Mouse (Mus musculus) spleen, adult 12 weeks (tissue): ENCODE measurements around the gene Erc1.

Experiments
- DNase-seq: peaks from one replicate; pipeline ENCODE4 v3.0.0; 2022; ENCODE audit warnings: low spot score

Erc1 gene

DNA sequence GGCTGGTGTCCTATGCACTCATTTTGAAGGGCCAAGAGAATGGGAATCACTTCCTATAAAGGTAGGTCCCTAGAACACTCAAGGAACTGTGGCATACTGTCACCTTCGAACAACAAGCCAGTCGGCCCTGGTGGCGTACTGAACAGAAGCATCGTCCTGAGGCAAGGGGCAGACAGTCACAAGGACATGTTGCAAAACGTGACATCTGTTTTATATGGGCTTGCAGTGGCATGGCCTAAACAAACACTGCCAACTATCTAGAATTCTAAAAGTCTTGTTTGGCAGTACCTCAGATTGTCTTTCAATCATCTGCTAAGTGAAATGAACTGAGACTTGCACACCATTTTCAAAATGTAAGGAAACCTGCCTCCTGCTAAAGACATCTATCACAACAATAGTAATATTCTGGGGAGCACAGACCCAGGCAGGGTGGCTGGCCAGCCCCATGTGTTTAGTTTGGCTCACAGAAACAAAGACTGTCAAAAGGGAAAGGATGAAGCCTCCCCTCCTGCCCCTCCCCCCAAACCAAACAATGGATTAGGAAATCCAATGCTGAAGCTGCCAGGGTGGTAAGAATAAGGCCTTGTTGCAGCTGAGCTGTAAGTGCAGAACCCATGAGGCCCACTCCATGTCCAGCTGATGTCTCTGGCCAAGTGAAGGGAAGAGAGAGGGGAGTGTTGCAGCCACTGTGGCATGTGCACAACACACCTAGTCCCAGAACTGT lies 262.2 kb downstream of the Erc1 start:
- DNase-seq = no peak

DNA sequence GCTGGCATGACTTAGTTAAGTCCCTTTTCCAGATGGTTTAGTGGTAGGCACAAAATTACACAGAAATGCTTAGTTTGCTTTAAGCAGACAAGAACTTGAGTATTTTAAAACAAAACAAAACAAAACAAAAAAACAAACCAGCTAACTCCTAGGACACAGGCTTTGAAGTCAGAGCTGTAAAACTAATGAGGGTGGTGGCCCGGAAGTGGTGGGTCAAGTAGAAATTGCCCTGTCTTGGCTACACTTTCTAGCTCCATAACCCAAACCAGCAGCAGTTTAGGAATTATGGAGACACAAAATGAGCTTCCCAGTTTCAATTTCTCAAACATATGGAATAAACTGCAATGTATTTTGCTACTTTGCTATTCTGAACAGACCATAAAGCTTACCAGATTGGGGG lies 263.9 kb downstream of the Erc1 start:
- DNase-seq = no peak

DNA sequence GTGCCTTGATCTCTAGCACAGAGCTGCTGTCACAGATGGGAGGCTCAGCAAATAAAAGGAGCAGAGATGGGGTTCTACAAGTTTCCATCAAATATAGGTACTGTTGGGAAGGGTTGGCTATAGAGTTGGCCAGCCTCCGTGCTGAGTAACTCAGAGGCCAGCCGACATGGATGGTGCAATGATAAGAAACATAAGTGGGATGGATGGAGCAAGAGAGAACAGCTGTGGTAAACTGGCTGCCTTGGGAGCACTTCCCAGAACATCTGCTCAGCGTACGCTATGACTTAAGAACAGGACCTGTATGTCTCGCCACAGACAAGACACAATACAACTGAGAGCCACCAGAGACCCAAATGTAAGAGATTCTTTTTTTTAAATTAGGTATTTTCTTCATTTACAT lies 264.8 kb downstream of the Erc1 start:
- no peak for DNase-seq

DNA sequence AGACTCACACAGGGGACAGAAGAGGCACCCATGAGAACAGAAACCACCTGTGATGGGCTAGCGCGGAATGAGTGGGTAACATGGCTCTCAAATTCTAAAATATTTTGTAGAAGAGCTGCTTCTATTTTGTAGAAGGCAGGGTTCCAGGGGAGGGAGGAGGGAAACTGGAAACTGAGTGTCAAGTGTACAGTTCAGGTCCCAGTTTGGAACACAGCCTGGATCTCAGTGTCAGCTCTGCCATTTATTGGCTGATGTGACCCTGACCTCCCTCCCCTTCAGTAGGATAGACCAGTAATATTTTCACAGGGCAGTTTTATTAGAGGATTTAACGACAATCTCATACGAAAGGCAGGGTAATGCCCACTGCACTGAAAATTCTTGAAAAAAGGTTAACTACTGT lies 271.3 kb downstream of the Erc1 start:
- no peak for DNase-seq

DNA sequence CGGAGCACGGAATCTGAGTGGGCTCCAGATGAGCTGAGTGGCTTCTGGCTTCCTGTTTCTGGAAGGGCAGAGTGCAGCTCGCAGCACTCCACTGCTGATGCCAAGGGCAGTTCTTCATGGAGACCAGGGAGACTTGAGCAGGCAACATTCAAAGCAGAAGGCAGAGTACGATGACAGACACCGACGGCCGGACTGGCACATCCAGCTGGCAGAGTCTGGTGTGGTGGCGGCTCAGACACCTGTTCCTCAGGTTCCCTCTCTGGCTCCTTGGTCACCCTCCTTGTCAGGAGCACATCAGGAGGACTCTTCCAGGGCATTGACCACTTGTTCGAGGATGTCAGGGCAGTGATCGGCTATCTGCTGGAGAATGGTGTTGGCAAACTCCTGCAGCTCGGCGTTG lies 272.6 kb downstream of the Erc1 start:
- no peak for DNase-seq

DNA sequence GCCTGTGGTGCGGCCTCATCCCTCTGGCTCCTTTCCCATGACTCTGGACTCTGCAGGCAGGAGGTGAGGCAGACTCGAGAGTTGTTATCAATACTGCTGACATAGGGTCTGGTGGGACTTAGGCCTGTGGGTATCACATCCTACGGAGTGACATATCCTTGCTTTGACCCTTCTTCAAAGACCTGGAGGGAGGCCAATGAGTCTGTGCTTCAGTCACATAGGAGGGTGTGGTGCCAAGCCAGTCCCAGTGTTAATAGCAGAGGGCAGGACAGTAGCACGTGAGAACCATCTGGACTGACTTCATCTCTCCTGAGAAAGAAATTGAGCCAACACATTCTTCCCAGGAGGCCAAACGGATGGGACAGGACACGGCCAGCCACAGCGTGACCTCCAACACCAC lies 275.7 kb downstream of the Erc1 start:
- no peak for DNase-seq

DNA sequence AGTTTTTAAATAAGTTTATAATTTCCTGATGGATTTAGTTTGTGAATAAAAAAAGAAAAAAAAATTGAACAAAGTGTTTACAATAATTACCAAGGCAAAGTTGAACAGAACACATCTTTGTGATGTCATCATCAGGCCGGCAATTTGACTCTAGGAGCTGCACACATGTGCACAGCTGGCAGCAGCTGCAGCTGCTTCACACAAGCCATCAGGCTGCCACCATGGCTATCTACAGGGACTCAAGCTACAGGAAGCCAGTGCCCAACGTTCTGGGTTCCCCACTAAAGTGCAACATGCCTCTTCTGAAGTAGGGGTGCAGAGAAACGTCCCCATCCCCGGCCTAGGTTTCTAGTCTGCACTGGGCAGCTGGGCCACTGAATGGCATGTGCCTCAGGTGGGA lies 277.2 kb downstream of the Erc1 start:
- no peak for DNase-seq

DNA sequence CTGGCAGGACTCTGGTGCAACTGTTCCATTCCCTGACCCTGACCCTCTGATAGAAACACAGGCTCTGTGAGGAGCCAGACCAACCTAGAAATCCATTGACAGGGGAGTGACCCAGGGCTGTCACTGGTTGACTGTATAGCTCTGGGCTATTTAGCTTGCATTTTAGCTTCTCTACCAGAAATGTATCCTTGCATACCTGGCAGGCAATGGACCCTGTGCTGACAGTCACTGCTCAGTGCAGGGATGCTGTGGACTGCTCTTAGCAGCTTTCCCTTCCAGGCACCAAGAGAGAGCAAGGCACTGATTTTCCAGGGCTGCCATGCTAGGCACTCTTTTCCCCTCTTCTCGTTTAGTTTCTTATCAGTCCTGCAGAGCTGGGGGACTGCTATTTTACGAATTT lies 279.6 kb downstream of the Erc1 start:
- no peak for DNase-seq

DNA sequence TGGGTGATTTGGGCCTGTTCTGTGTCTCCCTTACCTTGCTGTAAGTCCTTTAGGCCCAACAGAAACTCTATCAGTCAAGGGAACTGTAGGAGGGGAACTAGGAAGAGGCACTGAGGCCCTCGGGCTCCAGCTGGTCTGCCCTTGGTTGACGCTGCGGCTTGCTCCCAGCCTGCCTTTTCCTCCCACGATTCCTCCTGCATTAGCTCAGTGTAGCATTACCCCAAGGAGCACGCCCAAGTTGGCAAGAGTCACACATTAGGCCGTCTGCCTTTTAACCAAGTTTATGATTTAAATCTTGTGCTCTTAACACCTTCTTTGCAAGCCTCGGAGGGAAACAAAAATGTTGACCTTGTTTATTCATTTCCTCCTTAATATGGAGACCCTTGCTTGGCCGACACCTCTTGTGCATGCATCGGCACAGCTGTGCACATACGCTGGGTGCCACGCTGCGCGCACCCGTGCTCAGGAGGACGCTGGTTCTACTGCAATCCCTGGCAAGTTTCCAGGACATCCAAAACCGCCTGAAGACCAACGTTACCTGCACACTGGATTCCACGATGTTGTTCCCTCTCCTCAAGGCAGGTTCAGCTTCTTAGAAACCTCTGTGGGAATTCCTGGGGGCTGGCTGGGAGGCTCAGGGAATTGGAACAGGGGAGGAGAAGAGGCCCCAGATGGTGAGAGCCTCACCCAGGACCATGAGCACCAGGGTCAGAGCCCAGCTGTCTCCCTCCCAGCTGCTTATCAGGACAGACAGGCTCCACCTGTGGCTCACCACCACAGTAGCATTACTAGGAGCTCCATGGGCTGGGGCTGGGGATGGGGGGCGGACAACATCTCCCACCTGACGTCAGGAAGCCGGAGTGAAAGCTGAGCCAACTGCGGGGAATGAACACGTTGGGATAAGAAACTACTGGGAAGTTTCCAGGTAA lies 282.3 kb downstream of the Erc1 start:
- DNase-seq = no peak

DNA sequence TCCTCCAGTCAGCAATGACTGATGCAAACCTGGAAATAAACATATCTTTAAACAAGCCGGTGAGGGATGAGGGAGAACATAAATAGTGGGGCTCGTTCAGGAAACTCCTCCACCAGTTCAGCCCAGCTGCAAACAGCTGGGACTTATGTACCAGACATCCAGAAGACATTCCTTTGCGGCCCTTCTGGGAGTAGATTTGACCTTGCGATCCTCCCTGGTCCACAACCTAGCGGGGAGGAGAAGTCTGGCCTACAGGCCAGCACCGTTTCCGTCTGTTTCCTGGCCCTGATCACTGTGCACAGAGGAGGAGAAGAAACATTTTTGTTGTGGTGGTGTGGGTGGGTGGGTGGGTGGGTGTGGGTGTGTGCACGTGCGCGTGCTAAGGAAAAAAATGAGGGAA lies 285.4 kb downstream of the Erc1 start:
- no peak for DNase-seq

DNA sequence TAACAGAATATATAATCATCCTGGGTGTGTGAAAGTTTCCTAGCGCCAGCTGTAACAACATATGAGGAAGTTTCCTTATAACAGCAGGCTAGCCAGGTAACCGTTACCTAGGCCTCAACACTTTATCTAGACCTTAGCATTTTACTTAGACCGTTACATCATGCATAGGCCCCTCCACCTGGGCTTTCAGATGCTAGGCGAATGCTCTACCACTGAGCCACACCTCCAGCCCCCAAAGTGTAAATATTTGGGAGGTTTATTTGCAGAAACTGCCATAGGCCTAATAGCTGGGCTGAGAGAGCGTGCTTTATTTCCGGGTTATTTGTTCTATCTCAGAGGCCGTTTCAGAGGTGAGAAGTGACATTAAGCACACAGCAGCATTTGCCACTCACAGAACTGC lies 289.1 kb downstream of the Erc1 start:
- DNase-seq = no peak

DNA sequence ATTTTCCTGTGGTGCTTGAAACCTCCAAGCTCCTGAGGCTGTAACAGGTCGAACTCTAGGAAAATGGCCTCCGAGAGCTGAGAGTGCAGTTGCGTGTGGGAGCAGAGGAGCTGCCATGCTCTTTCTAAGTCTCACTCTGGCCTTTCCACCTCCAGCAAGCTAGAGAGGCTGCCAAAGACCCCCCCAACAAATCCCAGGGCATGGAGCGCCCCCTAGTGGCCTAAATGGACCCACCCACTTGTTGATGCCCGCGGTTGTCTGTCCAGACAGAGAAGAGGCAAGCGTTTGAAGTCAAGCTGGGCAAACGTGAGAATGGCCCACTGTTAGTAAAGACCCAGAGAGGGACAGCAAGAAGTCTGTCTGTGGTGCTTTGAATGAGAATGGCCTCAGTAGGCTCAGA lies 293.5 kb downstream of the Erc1 start:
- DNase-seq = no peak

DNA sequence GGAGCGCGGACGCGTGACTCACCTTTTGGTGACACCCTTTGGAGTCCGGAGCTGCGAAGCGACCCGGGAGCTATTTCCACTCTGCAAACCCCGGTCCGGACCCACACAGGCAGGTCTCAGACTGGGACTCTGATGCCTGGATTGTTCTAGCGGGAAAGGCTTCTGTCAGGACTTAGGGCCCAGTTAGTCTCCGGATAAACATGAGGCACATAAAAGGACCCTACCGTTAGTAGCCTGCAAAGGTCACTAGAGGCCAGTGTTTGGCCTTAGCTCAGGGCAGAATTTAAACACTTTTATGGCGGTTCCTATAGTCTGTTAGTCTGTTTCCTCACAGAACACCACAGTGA lies 303.5 kb downstream of the Erc1 start:
- no peak for DNase-seq

DNA sequence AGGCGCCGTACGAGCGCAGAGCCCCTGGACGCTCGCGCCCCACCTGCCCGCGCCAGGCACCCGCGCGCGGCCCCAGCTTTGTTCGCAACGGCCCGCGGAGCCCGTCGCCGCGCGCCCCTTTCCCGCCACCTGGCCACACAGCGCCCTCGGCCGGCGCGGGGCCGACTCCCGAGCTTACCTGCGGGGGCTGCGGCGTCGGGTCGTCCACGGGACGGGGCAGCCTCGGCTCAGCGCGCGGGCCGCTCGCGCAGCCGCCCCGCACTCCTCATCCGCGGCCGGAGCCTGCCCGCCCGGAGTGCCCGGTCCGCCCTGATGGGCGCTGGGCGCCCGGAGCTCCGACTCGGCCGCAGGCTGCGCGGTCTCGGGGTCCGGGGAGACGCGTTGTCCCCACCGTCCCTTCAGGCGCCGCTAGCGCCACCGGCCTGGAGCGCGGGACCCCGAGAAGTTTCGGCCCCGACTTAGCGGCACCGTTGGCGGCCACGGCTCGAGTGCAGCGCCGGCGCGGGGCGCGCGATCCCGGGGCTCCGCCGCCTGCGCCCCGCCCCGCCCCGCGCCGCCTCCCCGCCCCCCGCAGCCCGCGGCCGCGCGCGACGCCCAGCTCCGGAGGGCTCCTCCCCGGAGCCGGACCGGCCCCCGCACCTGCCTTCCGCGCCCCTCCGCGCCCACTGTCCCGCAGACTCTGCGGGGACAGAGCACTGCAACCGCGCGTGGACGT lies 304.0 kb downstream of the Erc1 start, which contains the start of gene Wnt5b:
Gene Wnt5b, minus strand, starts transcription at position 545 of the 715 bp plus-strand sequence.
- DNase-seq = no peak

DNA sequence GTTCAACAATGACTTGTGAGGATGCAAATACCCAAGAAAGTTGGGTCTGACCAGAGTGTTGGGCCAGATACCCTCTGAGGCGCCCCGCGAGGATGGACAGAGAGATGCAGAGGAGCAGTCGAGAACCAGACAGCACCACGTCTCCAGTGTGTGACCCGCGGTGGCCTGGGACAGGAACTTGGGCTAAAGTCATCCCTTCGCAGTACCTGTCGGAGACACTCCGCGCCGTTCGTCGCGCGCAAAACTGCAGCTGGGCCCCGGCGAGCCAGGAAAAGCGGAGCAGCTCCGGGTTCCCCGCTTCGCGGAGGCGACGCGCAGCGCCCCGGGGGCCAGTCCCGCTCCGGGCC lies 304.5 kb downstream of the Erc1 start:
- DNase-seq = no peak

DNA sequence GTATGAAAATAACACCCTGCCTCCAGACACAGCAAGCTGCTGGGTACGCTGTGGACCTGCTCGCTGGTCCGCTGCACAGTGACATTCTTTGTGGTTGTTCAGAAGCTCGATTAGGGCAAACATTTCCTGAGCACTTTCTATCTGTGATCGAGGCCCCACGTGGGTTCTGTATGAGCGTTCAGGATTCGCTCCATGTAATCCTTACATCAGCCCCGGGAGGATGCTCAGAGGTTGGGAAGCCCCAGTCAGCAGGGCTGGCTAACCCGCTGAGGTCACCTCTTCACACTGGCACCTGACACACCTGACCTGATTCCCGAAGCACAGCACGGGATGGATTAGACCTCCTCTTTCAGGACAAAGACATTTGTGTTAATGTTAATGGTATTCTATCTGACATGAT lies 312.1 kb downstream of the Erc1 start:
- no peak for DNase-seq

DNA sequence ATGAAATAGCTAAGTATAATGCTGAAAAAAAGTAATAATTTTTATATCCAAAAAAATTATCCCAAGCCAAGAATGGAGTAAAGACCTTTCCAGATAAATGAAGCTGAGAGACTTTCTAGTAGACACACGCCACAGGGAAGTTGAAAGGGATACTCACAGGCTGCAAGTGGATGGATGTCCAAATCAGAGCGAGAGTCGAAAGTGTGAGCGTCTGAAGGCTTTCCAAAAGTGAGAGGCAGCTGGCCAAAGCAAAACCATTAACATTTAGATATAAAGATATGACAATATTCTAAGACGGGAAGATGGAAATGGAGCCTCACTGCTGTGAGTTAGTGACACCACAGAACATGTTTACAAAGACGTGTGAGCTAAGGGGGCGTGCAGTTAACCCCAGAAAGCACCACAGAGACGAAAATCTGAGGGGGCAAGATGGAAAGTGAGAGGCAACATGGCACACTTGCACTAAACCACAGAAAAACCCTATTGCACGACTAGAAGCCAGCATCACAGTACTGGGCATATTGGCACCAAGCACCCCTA lies 314.7 kb downstream of the Erc1 start:
- DNase-seq = no peak

DNA sequence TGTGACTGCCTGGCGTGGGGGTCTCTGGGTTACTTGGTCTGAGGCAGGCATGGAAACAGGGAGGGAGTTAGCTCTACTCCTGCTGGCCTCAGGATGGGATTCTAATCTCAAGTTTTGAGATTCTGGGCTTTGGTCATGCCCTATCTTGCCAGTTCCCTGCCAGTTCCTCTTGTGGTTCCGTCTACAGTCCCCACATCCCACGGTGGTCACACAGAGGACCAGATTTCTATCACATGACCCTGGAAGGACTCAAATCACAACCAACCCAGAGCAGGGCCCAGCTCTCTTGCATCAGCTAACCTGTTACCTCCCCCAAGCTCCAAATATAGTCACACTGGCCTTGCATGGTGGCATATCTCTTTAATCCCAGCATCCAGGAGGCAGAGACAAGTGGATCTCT lies 318.3 kb downstream of the Erc1 start:
- DNase-seq = no peak

DNA sequence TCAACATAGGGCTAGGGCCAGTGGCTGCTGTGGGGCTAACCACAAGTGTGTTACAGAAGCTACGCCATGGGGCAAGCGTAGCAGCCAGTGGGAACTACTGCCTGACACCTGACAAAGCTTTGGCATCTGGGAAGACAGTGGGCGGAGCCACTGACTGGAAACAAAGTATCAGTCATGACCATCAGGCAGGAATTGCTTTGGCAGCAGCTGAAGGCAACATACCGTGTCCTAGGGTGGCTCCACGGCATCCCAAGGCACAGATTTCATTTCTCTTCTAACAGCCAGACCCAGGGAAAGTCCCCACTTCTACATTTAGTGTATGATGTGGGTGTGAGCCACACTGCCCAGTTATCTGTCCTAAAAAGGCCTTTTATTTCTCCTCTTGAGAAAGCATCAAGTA lies 321.5 kb downstream of the Erc1 start:
- DNase-seq = no peak

DNA sequence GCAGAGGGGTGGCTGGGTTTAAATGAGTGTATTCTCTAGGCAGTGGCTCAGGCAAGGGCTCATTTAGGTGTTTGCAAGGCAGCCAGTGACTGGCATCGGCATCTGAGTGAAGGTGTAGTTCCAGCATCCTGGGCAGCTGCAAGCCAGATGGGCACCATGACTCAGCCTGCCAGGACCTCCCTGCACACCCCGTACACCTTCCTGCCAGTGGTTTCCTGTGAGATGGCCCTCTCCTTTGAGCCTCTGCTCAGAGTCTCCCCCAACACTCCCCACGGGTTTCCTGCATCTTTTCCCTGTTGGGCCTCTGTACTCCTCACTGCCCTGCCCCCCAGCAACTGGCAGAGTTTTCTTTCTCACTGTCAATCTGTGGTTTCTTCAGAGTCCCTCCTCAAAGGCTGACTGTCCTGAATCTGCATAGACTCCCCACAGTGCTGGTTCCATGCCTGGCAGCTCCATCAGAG lies 326.0 kb downstream of the Erc1 start:
- no peak for DNase-seq

DNA sequence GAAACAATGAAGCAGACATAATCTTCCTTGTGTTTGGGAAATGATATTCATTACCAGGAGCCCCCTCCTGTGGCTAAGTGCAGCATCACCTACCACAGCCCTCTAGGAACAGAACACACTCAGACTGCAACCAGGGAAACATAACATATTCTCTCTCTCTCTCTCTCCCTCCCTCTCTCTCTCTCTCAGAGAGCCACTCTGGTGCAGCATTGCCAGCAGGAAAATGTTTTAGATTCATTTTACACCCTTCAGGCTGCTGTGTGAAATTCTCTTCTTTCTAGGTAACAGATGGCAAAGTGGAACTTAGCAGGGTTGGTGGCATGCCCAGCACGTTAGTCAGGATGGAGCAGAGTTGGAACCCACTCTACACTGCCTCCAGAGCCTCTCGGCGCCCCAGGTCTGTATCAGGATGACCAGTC lies 326.5 kb downstream of the Erc1 start:
- no peak for DNase-seq
